Mouse (Mus musculus): ENCODE measurements at regions not wholly inside any gene's neighbourhood (a gene's known extent, or its start where the extent isn't known, plus 50 kb on each side); places are given as distances from the start of the nearest gene placed in this dataset.

DNA sequence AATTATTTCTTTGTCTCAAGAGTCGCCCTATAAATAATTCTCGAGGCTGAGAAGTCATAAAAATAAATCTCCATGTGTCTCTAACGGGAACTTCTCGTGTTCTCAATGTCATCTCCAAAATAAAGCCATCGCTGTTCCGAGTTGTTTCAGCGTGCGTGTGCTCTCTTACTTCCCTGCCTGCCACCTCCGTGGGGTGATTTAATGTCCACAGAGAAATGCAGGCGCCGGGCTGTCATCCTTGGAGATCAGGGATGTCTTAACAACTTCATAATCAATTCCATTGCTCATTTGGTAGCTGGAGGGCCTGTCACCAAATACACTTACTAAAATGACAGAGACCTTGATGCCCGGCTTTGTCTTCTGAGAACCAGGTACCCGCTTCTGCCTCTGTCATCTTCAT lies 161.8 kb downstream of the Pmp22 start:
- POLR2A ChIA-PET: no interaction called here
- DNase-seq (ENCODE audit: low read depth, low spot score): no peak
- CTCF ChIA-PET: no interaction called here
- ATAC-seq: no peak
- H3K27me3 ChIP-seq: no peaks in the 10 kb centered on the region
- no peak for TF ChIP-seq CTCF (IDR thresholded peaks at IDR 0.05)
- in situ Hi-C loops (cut with MboI; ENCODE audit: low pct_unique_long_range_greater_than_20kb): no loop called here

DNA sequence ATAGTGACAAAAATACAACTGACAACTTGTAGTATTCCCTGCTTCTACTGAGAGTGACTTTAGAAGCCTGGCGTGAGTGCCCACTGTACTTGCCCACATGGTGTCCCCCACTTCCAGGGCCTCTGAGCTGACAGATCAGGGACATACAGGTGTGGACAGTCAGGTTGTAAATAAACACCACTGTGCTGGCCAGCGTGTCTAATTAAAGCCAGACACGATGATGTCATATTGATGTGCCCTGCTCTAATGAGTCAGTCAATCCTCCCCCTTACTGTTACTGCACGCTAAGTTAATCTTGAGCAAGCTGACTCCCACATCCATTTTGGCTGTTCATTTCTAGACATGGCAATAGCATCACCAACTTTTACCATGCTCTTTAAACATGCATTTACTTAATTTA lies 164.7 kb downstream of the Pmp22 start:
- ChIA-PET POLR2A (interaction anchor here (0.6 kb wide), 1 partner anchor 1649 kb away, joined by 3 read pairs; no protein-coding TSS in a partner anchor), CTCF (no interaction called here)
- in situ Hi-C loops (cut with MboI; ENCODE audit: low pct_unique_long_range_greater_than_20kb): no loop called here
- ATAC-seq: peak; percentile 51
- no peak for DNase-seq (ENCODE audit: low read depth, low spot score)
- no peak for TF ChIP-seq CTCF (IDR thresholded peaks at IDR 0.05)
- H3K27me3 ChIP-seq: no peaks in the 10 kb centered on the region

DNA sequence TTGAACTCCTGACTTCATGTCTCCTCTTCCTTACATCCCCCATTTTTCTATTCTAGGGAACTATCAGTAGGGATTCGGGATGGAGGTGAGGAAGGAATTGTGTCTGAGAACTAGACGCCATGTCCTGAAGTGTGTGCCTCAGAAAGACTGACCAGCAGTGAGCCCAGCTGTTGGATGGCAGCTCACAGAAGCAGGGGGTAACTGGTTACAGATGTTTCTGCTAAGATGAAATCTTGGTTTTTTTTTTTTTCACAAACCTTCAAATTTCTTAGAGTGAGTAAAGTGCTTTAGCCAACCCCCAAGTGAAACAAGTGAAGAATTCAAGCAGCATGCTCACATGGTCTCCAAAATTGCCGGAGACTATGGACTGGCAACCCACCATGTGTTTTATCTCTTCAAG lies 165.7 kb downstream of the Pmp22 start:
- DNase-seq (ENCODE audit: low read depth, low spot score): no peak
- in situ Hi-C loops (cut with MboI; ENCODE audit: low pct_unique_long_range_greater_than_20kb): no loop called here
- ChIA-PET POLR2A (no interaction called here), CTCF (no interaction called here)
- TF ChIP-seq CTCF (IDR thresholded peaks at IDR 0.05): no peak
- H3K27me3 ChIP-seq: no peaks in the 10 kb centered on the region
- no peak for ATAC-seq

DNA sequence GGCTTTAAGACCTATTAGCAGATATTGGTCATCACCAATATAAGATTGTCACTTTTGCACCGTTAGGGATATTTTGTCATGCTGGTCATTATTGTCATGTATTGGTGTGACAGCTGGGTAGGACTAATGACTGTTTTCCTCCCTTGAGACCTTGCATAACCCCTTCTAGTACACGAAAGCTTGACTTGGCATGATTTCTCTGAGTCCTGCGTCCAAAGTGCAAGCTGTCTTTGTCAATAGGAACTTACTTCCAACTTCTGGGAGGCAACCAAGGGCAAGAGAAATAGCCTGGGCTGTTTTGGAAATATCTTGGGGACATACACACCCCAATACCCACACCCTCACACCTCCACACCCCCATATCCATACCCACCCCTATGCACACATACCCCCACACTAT lies 167.7 kb downstream of the Pmp22 start:
- TF ChIP-seq CTCF (IDR thresholded peaks at IDR 0.05): no peak
- peaks cover 6% of the 10 kb centered on the region for H3K27me3 ChIP-seq
- no peak for DNase-seq (ENCODE audit: low read depth, low spot score)
- POLR2A ChIA-PET: no interaction called here
- ATAC-seq: no peak
- CTCF ChIA-PET: no interaction called here
- in situ Hi-C loops (cut with MboI; ENCODE audit: low pct_unique_long_range_greater_than_20kb): no loop called here

DNA sequence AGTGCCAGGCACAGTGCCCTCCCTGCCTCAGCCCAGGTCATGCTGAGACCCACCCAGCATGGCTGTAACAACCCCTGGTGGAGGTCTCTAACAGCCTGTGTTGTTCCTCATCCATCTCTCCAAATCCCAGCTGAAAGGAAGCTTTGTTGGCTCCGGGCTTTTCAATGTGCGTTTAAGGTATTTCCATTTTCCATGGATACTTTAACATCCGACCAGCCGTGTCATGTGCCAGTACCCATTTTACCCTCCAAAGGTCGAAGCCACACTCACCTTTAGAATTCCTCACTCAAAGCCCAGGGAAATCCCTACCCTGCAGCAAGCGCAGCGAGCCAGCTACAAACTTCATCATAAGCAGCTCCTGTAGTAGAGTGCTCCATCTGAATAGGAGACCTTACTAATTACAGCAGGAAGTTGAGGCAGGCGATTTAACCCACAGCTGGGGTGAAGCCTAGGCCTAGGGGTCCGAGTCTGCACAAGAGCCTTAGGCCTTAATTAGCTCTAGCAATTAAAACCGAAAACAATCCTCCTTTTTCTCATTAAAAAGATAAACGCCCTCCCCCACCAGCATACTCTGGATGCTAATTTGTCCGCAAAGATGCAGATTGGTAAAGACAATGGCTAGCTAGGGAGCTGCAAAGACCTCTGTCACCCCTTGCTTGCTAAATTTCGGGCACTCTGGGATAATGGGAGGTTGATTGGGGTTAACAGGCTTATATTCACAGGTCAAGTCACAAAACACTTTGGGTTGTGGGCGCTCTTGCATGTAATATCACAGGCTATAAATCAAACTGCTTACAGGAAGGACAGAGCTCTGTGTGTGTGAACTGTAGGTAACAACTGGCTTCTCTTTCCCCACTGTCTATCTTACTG lies 171.2 kb downstream of the Pmp22 start:
- in situ Hi-C loops (cut with MboI; ENCODE audit: low pct_unique_long_range_greater_than_20kb): no loop called here
- DNase-seq (ENCODE audit: low read depth, low spot score) (no peak), ATAC-seq (no peak)
- TF ChIP-seq CTCF (IDR thresholded peaks at IDR 0.05): no peak
- ChIA-PET CTCF (interaction anchor here (1.0 to 1.2 kb wide), 2 partner anchors 16 to 92 kb away, joined by 3 read pairs; no protein-coding TSS in a partner anchor), POLR2A (no interaction called here)
- H3K27me3 ChIP-seq: peaks cover 16% of the 10 kb centered on the region

DNA sequence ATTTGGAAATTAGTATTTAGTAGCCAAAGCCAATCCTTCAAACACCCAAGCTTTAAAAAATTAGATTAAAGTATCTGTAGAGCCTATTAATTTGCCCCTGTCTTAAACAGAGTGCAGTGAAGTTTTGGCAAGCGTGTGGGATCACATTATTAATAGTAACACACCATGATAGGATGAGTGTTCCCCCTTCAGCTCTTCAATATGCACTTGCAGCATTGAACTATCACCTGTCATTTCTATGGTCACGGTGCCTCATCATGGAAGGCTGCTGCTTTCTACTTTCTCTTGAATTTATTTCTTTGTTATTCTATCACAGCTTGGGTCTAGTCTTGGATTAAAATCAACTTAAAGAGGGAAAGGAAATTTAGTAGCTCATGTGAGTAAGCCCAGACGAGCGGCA lies 196.4 kb downstream of the Pmp22 start:
- CTCF ChIA-PET: interaction anchor here (1.3 kb wide), 1 partner anchor 15 kb away, joined by 4 read pairs; no protein-coding TSS in a partner anchor

DNA sequence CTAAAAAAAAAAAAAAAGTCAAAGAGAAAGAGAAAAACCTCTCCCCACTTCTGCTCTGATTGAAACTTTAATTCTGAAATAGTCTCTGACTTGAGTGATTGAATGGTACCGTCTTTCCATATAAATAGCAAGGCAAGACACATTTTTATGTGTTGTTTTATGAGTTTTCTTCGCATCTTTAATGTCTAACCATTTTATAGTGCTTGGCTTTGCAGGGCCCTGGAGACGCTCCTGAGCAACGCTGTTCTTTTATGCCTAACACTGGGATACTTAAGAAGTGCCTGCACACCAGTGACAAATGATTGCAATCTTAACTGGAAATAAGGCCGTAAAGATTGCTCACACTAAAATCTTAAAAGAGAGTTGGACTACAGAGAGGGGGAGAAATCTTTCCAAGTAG lies 198.1 kb downstream of the Pmp22 start:
- ChIA-PET CTCF (no interaction called here), POLR2A (no interaction called here)
- DNase-seq (ENCODE audit: low read depth, low spot score) (no peak), ATAC-seq (no peak)
- peaks cover 45% of the 10 kb centered on the region for H3K27me3 ChIP-seq
- in situ Hi-C loops (cut with MboI; ENCODE audit: low pct_unique_long_range_greater_than_20kb): no loop called here
- TF ChIP-seq CTCF (IDR thresholded peaks at IDR 0.05): no peak

More for the DNA sequence above, 196.4 kb downstream of the Pmp22 start:
- in situ Hi-C loops (cut with MboI; ENCODE audit: low pct_unique_long_range_greater_than_20kb): no loop called here
- H3K27me3 ChIP-seq: peaks cover 42% of the 10 kb centered on the region
- ATAC-seq (no peak), DNase-seq (ENCODE audit: low read depth, low spot score) (no peak)
- TF ChIP-seq CTCF (IDR thresholded peaks at IDR 0.05): no peak
- POLR2A ChIA-PET: no interaction called here

DNA sequence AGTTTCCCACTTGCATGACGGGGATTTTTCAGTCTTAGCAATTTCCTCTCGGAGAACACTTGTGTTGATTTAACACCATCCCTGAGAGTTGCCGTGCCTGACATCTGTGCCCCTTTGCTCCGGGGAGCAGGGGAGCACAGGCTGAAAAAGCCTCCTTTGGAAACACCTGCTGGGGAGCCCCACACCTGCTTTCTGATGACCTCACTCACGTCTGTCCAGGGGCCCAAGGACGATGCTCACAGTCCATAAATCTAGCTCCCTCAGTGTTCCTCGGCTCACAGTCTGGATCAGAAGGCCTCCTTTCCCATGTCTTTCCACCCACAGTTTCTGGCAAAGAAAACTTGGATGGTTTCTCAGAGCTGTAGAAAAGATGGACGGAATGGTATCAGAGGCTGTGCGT lies 208.7 kb downstream of the Pmp22 start:
- CTCF ChIA-PET: no interaction called here
- ATAC-seq (no peak), DNase-seq (ENCODE audit: low read depth, low spot score) (no peak)
- in situ Hi-C loops (cut with MboI; ENCODE audit: low pct_unique_long_range_greater_than_20kb): no loop called here
- H3K27me3 ChIP-seq: no peaks in the 10 kb centered on the region
- POLR2A ChIA-PET: no interaction called here
- no peak for TF ChIP-seq CTCF (IDR thresholded peaks at IDR 0.05)

DNA sequence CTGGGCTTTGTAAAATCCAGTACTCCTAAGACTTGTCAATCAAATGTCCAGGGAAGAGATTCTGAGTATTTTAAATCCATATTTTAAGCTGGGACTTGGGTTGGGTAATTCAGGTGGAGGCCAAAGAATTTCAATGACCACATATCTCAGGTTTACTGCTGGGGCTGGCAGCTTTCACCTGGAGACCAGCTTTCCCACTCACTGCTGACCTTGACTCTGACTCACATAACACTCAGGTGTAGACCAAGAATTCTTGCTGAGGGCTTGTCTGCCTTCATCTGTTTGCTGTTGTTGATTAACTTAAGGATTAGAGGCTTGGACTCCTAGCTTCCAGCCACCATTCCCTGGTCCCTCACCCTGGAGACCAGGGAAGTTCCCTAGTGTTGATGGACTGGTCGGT lies 209.5 kb downstream of the Pmp22 start:
- in situ Hi-C loops (cut with MboI; ENCODE audit: low pct_unique_long_range_greater_than_20kb): no loop called here
- H3K27me3 ChIP-seq: no peaks in the 10 kb centered on the region
- DNase-seq (ENCODE audit: low read depth, low spot score) (no peak), ATAC-seq (no peak)
- no peak for TF ChIP-seq CTCF (IDR thresholded peaks at IDR 0.05)
- POLR2A ChIA-PET: no interaction called here
- CTCF ChIA-PET: no interaction called here

DNA sequence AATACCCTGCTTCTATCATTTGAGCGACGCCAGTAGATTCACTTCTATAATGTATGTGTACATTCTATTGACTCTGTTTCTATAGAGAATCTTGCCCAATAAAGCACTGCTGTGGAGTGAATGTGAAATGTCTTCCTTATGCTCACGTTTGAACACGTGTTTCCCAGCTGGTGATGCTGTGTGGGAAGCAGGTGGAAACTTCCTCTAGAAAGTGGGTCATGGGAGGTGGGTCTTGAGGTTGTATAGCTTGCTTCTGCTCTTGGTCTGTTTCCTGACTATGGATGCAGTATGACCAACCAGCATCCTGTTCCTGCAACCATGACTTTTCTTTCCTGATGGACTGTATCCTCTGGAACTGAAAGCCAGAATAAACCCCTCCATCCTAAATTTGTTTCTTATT lies 216.9 kb downstream of the Pmp22 start:
- DNase-seq (ENCODE audit: low read depth, low spot score): no peak
- CTCF ChIA-PET: no interaction called here
- in situ Hi-C loops (cut with MboI; ENCODE audit: low pct_unique_long_range_greater_than_20kb): no loop called here
- H3K27me3 ChIP-seq: peaks cover 41% of the 10 kb centered on the region
- POLR2A ChIA-PET: no interaction called here
- ATAC-seq: no peak
- TF ChIP-seq CTCF (IDR thresholded peaks at IDR 0.05): no peak

DNA sequence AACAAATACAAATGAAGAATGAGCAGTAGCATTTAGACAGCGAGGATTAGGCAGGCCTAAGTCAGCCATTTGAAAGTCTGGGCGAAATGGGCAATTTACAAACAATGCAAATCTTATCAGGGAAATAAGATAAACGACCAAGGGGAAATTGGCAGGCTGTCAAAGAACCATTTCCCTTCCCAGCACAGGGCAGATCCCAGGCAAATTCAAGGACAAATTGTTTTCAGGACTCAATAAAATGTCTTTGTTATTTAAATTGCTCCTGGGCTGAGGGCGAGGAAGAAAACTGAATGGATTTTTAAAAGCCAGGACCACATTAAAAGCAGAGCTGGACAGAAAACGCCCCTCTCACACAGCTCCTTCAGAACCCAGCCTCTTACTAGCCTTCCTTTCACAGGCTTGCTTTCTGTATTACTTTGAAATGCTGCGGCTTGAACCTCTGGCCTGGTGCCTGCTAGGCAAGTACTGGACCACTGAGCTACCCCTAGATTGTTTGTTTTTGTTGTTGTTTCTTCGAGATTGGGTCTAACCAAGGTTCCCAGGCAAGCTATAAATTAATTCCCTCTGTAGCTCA lies 221.4 kb downstream of the Pmp22 start:
- CTCF ChIA-PET: no interaction called here
- POLR2A ChIA-PET: no interaction called here
- H3K27me3 ChIP-seq: peaks cover 62% of the 10 kb centered on the region
- in situ Hi-C loops (cut with MboI; ENCODE audit: low pct_unique_long_range_greater_than_20kb): no loop called here
- DNase-seq (ENCODE audit: low read depth, low spot score): no peak
- ATAC-seq: no peak
- no peak for TF ChIP-seq CTCF (IDR thresholded peaks at IDR 0.05)

All from Patski (cell line).